Mouse (Mus musculus) small intestine, adult 2 months (tissue): ENCODE measurements at regions not wholly inside any gene's neighbourhood (a gene's known extent, or its start where the extent isn't known, plus 50 kb on each side); places are given as distances from the start of the nearest gene placed in this dataset.

Experiments used
- CTCF ChIP-seq: fragments of 200-500 bp; IDR thresholded peaks from 2 replicates; pipeline ENCODE4 v1.5.1; 2012; ENCODE audit warnings: low read depth, mild to moderate bottlenecking, control low read depth, inconsistent platforms, low read length, moderate library complexity, mixed read lengths; ENCODE audit not compliant: insufficient replicate concordance, insufficient read length; ENCODE audit errors: extremely low read depth
- POLR2A ChIP-seq: fragments of 200-500 bp; IDR thresholded peaks from 2 replicates; pipeline ENCODE4 v1.6.1; 2012; ENCODE audit warnings: low read depth, mild to moderate bottlenecking, control low read depth, inconsistent platforms, low read length, moderate library complexity

- TF ChIP-seq CTCF (no peak), POLR2A (no peak)
Observed at GRCm38 (mm10) chr17:67409911-67410310, 55.7 kb upstream of the Ptprm start.
